ENCODE assay signal across 9 mouse cellular contexts in the genomic region with DNA sequence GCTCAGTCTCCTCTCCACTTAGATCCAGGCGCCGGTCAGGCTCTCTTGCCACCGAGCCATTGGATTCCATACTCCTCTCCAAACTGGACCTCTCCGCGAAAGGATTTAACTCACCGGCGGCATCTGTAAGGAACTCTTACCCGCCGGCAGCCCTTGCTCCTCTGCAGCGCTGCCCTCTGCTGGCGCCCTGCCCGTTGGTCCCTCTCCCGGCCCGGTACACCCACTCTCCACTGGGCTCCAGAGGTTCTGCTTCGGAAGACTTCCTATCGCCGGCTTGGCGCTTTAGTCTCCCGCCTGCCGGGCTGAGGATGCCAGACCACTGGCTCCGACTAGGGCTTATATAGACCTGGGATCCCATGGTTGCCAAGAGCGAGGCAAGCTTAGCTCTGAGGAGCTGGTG. TPM values are rescaled to one million over a fixed set of nuclear protein-coding genes. Genes with fewer than 3 reads are reported as not detected.
DNase-seq lines count a peak whose midpoint lies in the region; ATAC-seq and TF ChIP-seq lines count a peak whose summit lies in the region.
"Had no signal": no experiment of that assay in that cellular context is flagged by ENCODE, and none has a peak within 500 bp of the region (broad histone marks: within the 10 kb centered on the region; RNA-seq: fewer than 3 reads in every experiment).

No protein-coding gene starts in this region.

- no peak for ATAC-seq in kidney, embryonic 14.5 days (ENCODE audit: low FRiP score, low TSS enrichment)
- no peak for ATAC-seq in forebrain, embryonic 16.5 days
- no peak for ATAC-seq in midbrain, postnatal 0 days (ENCODE audit: low FRiP score)
- no peak for ATAC-seq in megakaryocyte-erythroid progenitor cell, adult 5-6 weeks (replicated peaks; ENCODE audit: low FRiP score, low TSS enrichment, poor library complexity, severe bottlenecking)

- no peak overlapping the region for H3K9ac ChIP-seq in kidney, embryonic 14.5 days (ENCODE audit: low read depth, low read length)
- no peak overlapping the region for H3K9ac ChIP-seq in forebrain, embryonic 16.5 days (replicated peaks; ENCODE audit: low read depth, low read length)
- no peak overlapping the region for H3K9ac ChIP-seq in midbrain, postnatal 0 days (replicated peaks; ENCODE audit: low read length, poor library complexity, severe bottlenecking)

- H3K36me3 ChIP-seq in kidney, embryonic 14.5 days (ENCODE audit: control insufficient read depth, insufficient read depth, low read length): no peaks in the 10 kb centered on the region
- H3K36me3 ChIP-seq in forebrain, embryonic 16.5 days (ENCODE audit: control insufficient read depth, insufficient read depth): no peaks in the 10 kb centered on the region
- H3K36me3 ChIP-seq in midbrain, postnatal 0 days (ENCODE audit: insufficient read depth, low read length): no peaks in the 10 kb centered on the region

- under 1% methylated on average over 22 of the region's 22 CpGs for WGBS in kidney, embryonic 14.5 days
- under 1% methylated on average over 22 of the region's 22 CpGs for WGBS in forebrain, embryonic 16.5 days
- under 1% methylated on average over 22 of the region's 22 CpGs for WGBS in midbrain, postnatal 0 days

- no peaks in the 10 kb centered on the region for H3K9me3 ChIP-seq in kidney, embryonic 14.5 days (ENCODE audit: control insufficient read depth, low read length)
- no peaks in the 10 kb centered on the region for H3K9me3 ChIP-seq in forebrain, embryonic 16.5 days (ENCODE audit: control insufficient read depth, low read length)
- H3K9me3 ChIP-seq in midbrain, postnatal 0 days (ENCODE audit: low read length): no peaks in the 10 kb centered on the region

- H3K4me3 ChIP-seq in kidney, embryonic 14.5 days (ENCODE audit: low read length): no peak overlapping the region
- H3K4me3 ChIP-seq in forebrain, embryonic 16.5 days (replicated peaks; ENCODE audit: low read length): peak overlapping the region; percentile 13; the same call in 1 of the 2 replicates
- H3K4me3 ChIP-seq in midbrain, postnatal 0 days (ENCODE audit: low read depth, low read length): no peak overlapping the region

- H3K27me3 ChIP-seq in kidney, embryonic 14.5 days (ENCODE audit: control insufficient read depth, insufficient read depth, low read length): peaks cover 98% of the 10 kb centered on the region
- H3K27me3 ChIP-seq in forebrain, embryonic 16.5 days (replicated peaks; ENCODE audit: control insufficient read depth, insufficient read depth, low read length): peaks cover 82% of the 10 kb centered on the region
- peaks cover 70% of the 10 kb centered on the region for H3K27me3 ChIP-seq in midbrain, postnatal 0 days (ENCODE audit: insufficient read depth, low read length)

- TF ChIP-seq CTCF in midbrain, postnatal 0 days (IDR thresholded peaks at IDR 0.05): peak; percentile 55

- no peak overlapping the region for H3K27ac ChIP-seq in kidney, embryonic 14.5 days (ENCODE audit: low read depth, low read length)
- no peak overlapping the region for H3K27ac ChIP-seq in forebrain, embryonic 16.5 days (ENCODE audit: low read length)
- no peak overlapping the region for H3K27ac ChIP-seq in midbrain, postnatal 0 days (ENCODE audit: low read depth, low read length)

- DNase-seq in kidney, adult 18-20 months: peak; percentile 66
- DNase-seq in adrenal gland, postnatal 25 days: peak; percentile 77
- DNase-seq in kidney, postnatal 14 days: peak; percentile 58
- DNase-seq in midbrain, postnatal 0 days (ENCODE audit: low spot score): peak; percentile 45
- no peak for DNase-seq in ovary, adult 18-20 months (ENCODE audit: low spot score)

- no peak overlapping the region; the same call in 1 of the 2 replicates for H3K4me2 ChIP-seq in kidney, embryonic 14.5 days (replicated peaks; ENCODE audit: low read depth, low read length)
- 0 out of 2 replicates have a peak overlapping the region, but pooled peaks have one; percentile 6 for H3K4me2 ChIP-seq in forebrain, embryonic 16.5 days (ENCODE audit: low read length)
- peak overlapping the region; percentile 18 for H3K4me2 ChIP-seq in midbrain, postnatal 0 days (ENCODE audit: low read depth, low read length, poor library complexity, severe bottlenecking)

- peaks cover 20% of the 10 kb centered on the region for H3K4me1 ChIP-seq in kidney, embryonic 14.5 days (ENCODE audit: control insufficient read depth, insufficient read depth, low read length)
- peaks cover 47% of the 10 kb centered on the region for H3K4me1 ChIP-seq in forebrain, embryonic 16.5 days (replicated peaks; ENCODE audit: control insufficient read depth, insufficient read depth, low read length)
- peaks cover 17% of the 10 kb centered on the region for H3K4me1 ChIP-seq in midbrain, postnatal 0 days (ENCODE audit: insufficient read depth, low read length)

RNA-seq across cellular contexts. Expression of a gene that starts 2.0 kb away (rescaled TPM):
- polyA plus RNA-seq in kidney, embryonic 14.5 days (2014; fragmentation: Nextera tagmentation; extraction: Ambion mirVana): not detected in 2 replicates
- not detected in 2 replicates for total RNA-seq in adrenal gland, postnatal 25 days (2021)
- polyA plus RNA-seq in forebrain, embryonic 16.5 days (2015; fragmentation: Nextera tagmentation; extraction: Ambion mirVana): 0.98 and 2.5 TPM in 2 replicates
- total RNA-seq in midbrain, postnatal 0 days (2014; rRNA removed): 0.99 and 1.4 TPM in 2 replicates
- polyA plus RNA-seq in midbrain, postnatal 0 days (2015; fragmentation: Nextera tagmentation; extraction: Ambion mirVana): 1.9 and 2.4 TPM in 2 replicates
- total RNA-seq in megakaryocyte-erythroid progenitor cell, adult 5-6 weeks (2014; fragmentation: Nextera tagmentation): not detected in 2 replicates
- not detected in 2 replicates for total RNA-seq in megakaryocyte-erythroid progenitor cell, adult 5-6 weeks (2017)
- polyA plus RNA-seq: gonadal fat pad, adult 2 months had no signal

RNA-seq across cellular contexts. Expression of a gene that starts 32.7 kb away (rescaled TPM):
- polyA plus RNA-seq in kidney, embryonic 14.5 days (2014; fragmentation: Nextera tagmentation; extraction: Ambion mirVana): 64.9 and 73.6 TPM in 2 replicates
- 23.6 and 25.7 TPM in 2 replicates for total RNA-seq in adrenal gland, postnatal 25 days (2021)
- 42.3 and 44.0 TPM in 2 replicates for polyA plus RNA-seq in forebrain, embryonic 16.5 days (2015; fragmentation: Nextera tagmentation; extraction: Ambion mirVana)
- total RNA-seq in midbrain, postnatal 0 days (2014; rRNA removed): 26.7 and 27.4 TPM in 2 replicates
- polyA plus RNA-seq in midbrain, postnatal 0 days (2015; fragmentation: Nextera tagmentation; extraction: Ambion mirVana): 32.2 and 36.8 TPM in 2 replicates
- total RNA-seq in megakaryocyte-erythroid progenitor cell, adult 5-6 weeks (2014; fragmentation: Nextera tagmentation): 89.1 and 94.6 TPM in 2 replicates
- 115 and 151 TPM in 2 replicates for total RNA-seq in megakaryocyte-erythroid progenitor cell, adult 5-6 weeks (2017)

RNA-seq across cellular contexts. Expression of a gene that starts 50.4 kb away (rescaled TPM):
- polyA plus RNA-seq in kidney, embryonic 14.5 days (2014; fragmentation: Nextera tagmentation; extraction: Ambion mirVana): 30.9 and 54.6 TPM in 2 replicates
- total RNA-seq in adrenal gland, postnatal 25 days (2021): 78.9 and 90.9 TPM in 2 replicates
- 23.5 and 23.8 TPM in 2 replicates for polyA plus RNA-seq in forebrain, embryonic 16.5 days (2015; fragmentation: Nextera tagmentation; extraction: Ambion mirVana)
- 44.9 and 50.1 TPM in 2 replicates for total RNA-seq in midbrain, postnatal 0 days (2014; rRNA removed)
- 13.1 and 13.8 TPM in 2 replicates for polyA plus RNA-seq in midbrain, postnatal 0 days (2015; fragmentation: Nextera tagmentation; extraction: Ambion mirVana)
- total RNA-seq in megakaryocyte-erythroid progenitor cell, adult 5-6 weeks (2014; fragmentation: Nextera tagmentation): 40.2 and 40.4 TPM in 2 replicates
- total RNA-seq in megakaryocyte-erythroid progenitor cell, adult 5-6 weeks (2017): 20.9 and 22.9 TPM in 2 replicates
